Mouse (Mus musculus) CD4-positive, CD25-positive, alpha-beta regulatory T cell (primary cell): ENCODE data around the gene Ntm. TPM values are rescaled to one million over a fixed set of nuclear protein-coding genes. Genes with fewer than 3 reads are reported as not detected.

Experiments used
- polyA plus RNA-seq: library from polyadenylated mRNA; unstranded; fragments of 100-300 nt; shearing (Covaris generic); gene quantifications from one replicate; pipeline ENCODE4 v1.2.1, GENCODE M21; 2017

Ntm gene
- polyA plus RNA-seq = not detected

GRCm38 (mm10) chr9:29962978-29963377 lies at the start of gene Ntm:
Gene Ntm (minus strand): TSS chr9:29963141.

